In the genomic region with DNA sequence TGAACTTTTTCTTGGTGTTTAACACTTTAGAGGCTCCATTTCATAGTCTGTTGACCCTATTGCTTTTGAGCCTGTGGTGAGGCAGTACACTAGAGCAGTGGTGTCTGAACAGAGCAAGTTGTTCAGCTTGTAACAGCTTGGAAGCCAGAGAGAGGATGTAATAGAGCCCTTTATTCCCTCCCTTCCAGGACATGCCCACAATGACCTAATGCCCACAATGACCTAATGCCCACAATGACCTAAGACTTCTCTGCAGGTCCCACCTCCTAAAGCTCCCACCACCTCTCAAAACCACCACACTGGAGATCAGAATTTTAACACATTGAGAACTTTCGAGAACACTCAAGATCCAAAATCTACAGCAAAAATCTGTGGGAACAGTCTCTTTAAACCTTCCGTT, we compare ENCODE assay signal across 17 mouse cellular contexts.
"Had no signal": no experiment of that assay in that cellular context is flagged by ENCODE, and none has a peak within 500 bp of the region (broad histone marks: within the 10 kb centered on the region; RNA-seq: fewer than 3 reads in every experiment).

No protein-coding gene starts in this region.

- H3K27ac ChIP-seq: lung, embryonic 15.5 days; macrophage; midbrain, embryonic 12.5 days; midbrain, embryonic 15.5 days; neural tube, embryonic 12.5 days; stomach, embryonic 15.5 days; stomach, postnatal 0 days had no signal

- H3K4me3 ChIP-seq: lung, embryonic 15.5 days; megakaryocyte, embryonic 14.5 days; midbrain, embryonic 12.5 days; midbrain, embryonic 15.5 days; neural tube, embryonic 12.5 days; stomach, embryonic 15.5 days had no signal

- DNase-seq: liver, postnatal 0 days; lung, adult 2 months; lung, postnatal 14 days; lung, postnatal 36 days; right cerebral cortex, postnatal 14 days; thymus, adult 2 months; thymus, postnatal 14 days; thymus, postnatal 36 days had no signal

- ATAC-seq: liver, postnatal 0 days; lung, postnatal 0 days; midbrain, embryonic 15.5 days had no signal
